Mouse (Mus musculus) limb, embryonic 14.5 days (tissue): ENCODE measurements at regions not wholly inside any gene's neighbourhood (a gene's known extent, or its start where the extent isn't known, plus 50 kb on each side); places are given as distances from the start of the nearest gene placed in this dataset.
"Not testable (repeated sequence)": the region's sequence is repeated elsewhere in the genome, so short reads cannot be mapped to it uniquely, and the experiment has no call there.

Source experiments
- ATAC-seq: fragments of 200-750 bp; cut with Nextera tagmentation; 2 replicates; pipeline ENCODE4 v1.8.0; 2017; ENCODE audit warnings: low read depth, moderate number of reproducible peaks, moderate TSS enrichment; ENCODE audit not compliant: low FRiP score
- DNase-seq: peaks from one replicate; pipeline ENCODE4 v3.0.0-alpha.2; 2015; ENCODE audit warnings: low spot score
- H3K27ac ChIP-seq: fragments of 300-500 bp; sonication (generic); replicated peaks from 2 replicates; pipeline ENCODE4 v1.5.1; 2014; ENCODE audit warnings: low read depth, mild to moderate bottlenecking, low read length, moderate library complexity, mixed read lengths
- H3K27me3 ChIP-seq: fragments of 300-500 bp; sonication (generic); 2 replicates; pipeline ENCODE4 v1.6.1; 2014; ENCODE audit warnings: low read length, mixed read lengths; ENCODE audit not compliant: control insufficient read depth, insufficient read depth
- H3K36me3 ChIP-seq: fragments of 300-500 bp; sonication (generic); 2 replicates; pipeline ENCODE4 v1.6.1; 2014; ENCODE audit warnings: mild to moderate bottlenecking, low read length, moderate library complexity, mixed read lengths; ENCODE audit not compliant: control insufficient read depth, insufficient read depth
- H3K4me1 ChIP-seq: fragments of 300-500 bp; sonication (generic); 2 replicates; pipeline ENCODE4 v1.6.1; 2014; ENCODE audit warnings: antibody characterized with exemption, low read length, mixed read lengths; ENCODE audit not compliant: control insufficient read depth, insufficient read depth
- H3K4me2 ChIP-seq: fragments of 300-500 bp; sonication (generic); replicated peaks from 2 replicates; pipeline ENCODE4 v1.6.1; 2014; ENCODE audit warnings: low read depth, mild to moderate bottlenecking, low read length, moderate library complexity; ENCODE audit not compliant: severe bottlenecking
- H3K4me3 ChIP-seq: fragments of 300-500 bp; sonication (generic); replicated peaks from 2 replicates; pipeline ENCODE4 v1.5.1; 2014; ENCODE audit warnings: low read length
- H3K9ac ChIP-seq: fragments of 300-500 bp; sonication (generic); 2 replicates; pipeline ENCODE4 v1.6.1; 2014; ENCODE audit warnings: mild to moderate bottlenecking, low read depth, low read length, moderate library complexity; ENCODE audit not compliant: severe bottlenecking
- H3K9me3 ChIP-seq: fragments of 300-500 bp; sonication (generic); 2 replicates; pipeline ENCODE4 v1.6.1; 2016; ENCODE audit warnings: low read length; ENCODE audit not compliant: control insufficient read depth
- POLR2A ChIP-seq: fragments of 200-500 bp; IDR thresholded peaks from 2 replicates; pipeline ENCODE4 v1.8.0; 2012; ENCODE audit warnings: inconsistent platforms, mild to moderate bottlenecking, moderate library complexity, borderline replicate concordance; ENCODE audit not compliant: insufficient read depth, insufficient read length; ENCODE audit errors: extremely low read depth
- WGBS: fragments of 180-500 bp; shearing (Covaris S2); extraction: QIAGEN DNeasy Blood & Tissue Kit; methylation state at CpG from one replicate; pipeline ENCODE4 v1.1.7; 2014; 5-methylcytosine and 5-hydroxymethylcytosine counted together

- Histone ChIP-seq H3K27ac (no peak overlapping the region), H3K27me3 (no peaks in the 10 kb centered on the region)
- no peak for TF ChIP-seq POLR2A
Measured at GRCm38 (mm10) chr13:41918525-41918924, 71.0 kb upstream of the Adtrp start.

DNA sequence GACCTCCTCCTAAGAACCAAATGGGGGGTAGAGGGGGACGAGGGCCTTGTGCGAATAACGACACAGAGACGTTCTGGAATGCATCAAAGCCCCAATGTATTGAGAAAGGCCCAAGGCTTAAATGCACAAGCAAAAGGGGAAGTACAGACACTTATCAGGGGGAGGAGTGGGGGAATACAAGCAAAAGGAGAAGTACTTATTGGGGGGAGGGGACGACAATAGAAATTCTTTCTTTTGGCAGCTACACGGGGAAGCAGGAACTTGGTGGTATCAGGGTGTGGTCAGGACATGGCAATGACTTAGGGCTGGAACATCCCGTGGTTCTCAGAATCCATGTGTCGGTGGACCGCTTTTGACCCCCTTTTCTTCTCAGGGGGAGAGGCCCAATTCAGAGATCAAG lies 68.3 kb upstream of the Adtrp start:
- 84% methylated on average over 9 of the region's 9 CpGs for WGBS
- H3K27me3 ChIP-seq, H3K4me1 ChIP-seq, DNase-seq, H3K27ac ChIP-seq, H3K4me3 ChIP-seq, H3K4me2 ChIP-seq, H3K9me3 ChIP-seq, ATAC-seq, H3K9ac ChIP-seq, H3K36me3 ChIP-seq: not testable (repeated sequence)

More at GRCm38 (mm10) chr13:41918525-41918924, 71.0 kb upstream of the Adtrp start:
- H3K9ac ChIP-seq: no peak overlapping the region
- no peaks in the 10 kb centered on the region for H3K36me3 ChIP-seq
- H3K9me3 ChIP-seq: no peaks in the 10 kb centered on the region
- no peak overlapping the region for H3K4me3 ChIP-seq
- H3K4me1 ChIP-seq: no peaks in the 10 kb centered on the region
- H3K4me2 ChIP-seq: no peak overlapping the region
- WGBS: 47% methylated on average over 5 of the region's 5 CpGs
- DNase-seq: no peak
- ATAC-seq: no peak

GRCm38 (mm10) chr13:41910736-41911135 lies 63.3 kb upstream of the Adtrp start:
- no peak overlapping the region for H3K9ac ChIP-seq
- H3K27me3 ChIP-seq: no peaks in the 10 kb centered on the region
- no peak overlapping the region for H3K27ac ChIP-seq
- H3K4me3 ChIP-seq: no peak overlapping the region
- 59% methylated on average over 3 of the region's 3 CpGs for WGBS
- ATAC-seq (no peak), DNase-seq (no peak)
- no peaks in the 10 kb centered on the region for H3K4me1 ChIP-seq
- no peaks in the 10 kb centered on the region for H3K9me3 ChIP-seq
- no peak overlapping the region for H3K4me2 ChIP-seq
- TF ChIP-seq POLR2A: no peak
- H3K36me3 ChIP-seq: no peaks in the 10 kb centered on the region

- Histone ChIP-seq H3K36me3 (no peaks in the 10 kb centered on the region), H3K4me1 (no peaks in the 10 kb centered on the region), H3K4me3 (no peak overlapping the region), H3K9me3 (no peaks in the 10 kb centered on the region), H3K4me2 (no peak overlapping the region), H3K27me3 (no peaks in the 10 kb centered on the region), H3K27ac (no peak overlapping the region), H3K9ac (no peak overlapping the region)
- DNase-seq (no peak), ATAC-seq (no peak)
- TF ChIP-seq POLR2A: no peak
- 83% methylated on average over 10 of the region's 10 CpGs for WGBS
Measured at GRCm38 (mm10) chr13:41910236-41910635, 62.8 kb upstream of the Adtrp start.

DNA sequence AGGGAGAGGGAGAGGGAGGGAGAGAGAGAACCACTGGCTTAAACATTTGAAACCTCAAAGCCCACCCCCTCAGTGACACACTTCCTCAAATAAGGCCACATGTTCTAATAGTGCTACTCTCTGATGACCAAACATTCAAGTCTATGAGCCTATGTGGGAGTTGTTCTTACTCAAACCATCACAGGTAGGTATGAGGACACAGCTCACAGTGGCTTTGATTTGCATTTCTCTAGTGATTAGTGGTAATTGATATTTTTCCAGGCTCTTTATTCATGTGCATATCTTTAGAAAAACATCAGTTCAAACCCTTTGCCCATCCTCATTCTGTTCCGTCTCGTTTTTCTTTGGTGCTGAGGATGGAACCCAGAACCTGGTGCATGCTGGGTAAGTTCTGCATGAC lies 59.5 kb upstream of the Adtrp start:
- no peaks in the 10 kb centered on the region for H3K4me1 ChIP-seq
- TF ChIP-seq POLR2A: no peak
- ATAC-seq (no peak), DNase-seq (no peak)
- H3K36me3 ChIP-seq: no peaks in the 10 kb centered on the region
- 87% methylated on average over 2 of the region's 2 CpGs for WGBS
- no peak overlapping the region for H3K4me3 ChIP-seq
- H3K4me2 ChIP-seq: no peak overlapping the region
- H3K27ac ChIP-seq: no peak overlapping the region
- no peaks in the 10 kb centered on the region for H3K9me3 ChIP-seq
- H3K27me3 ChIP-seq: no peaks in the 10 kb centered on the region
- H3K9ac ChIP-seq: no peak overlapping the region

GRCm38 (mm10) chr13:41903286-41903685 lies 55.8 kb upstream of the Adtrp start:
- no peak for TF ChIP-seq POLR2A
- Histone ChIP-seq H3K36me3 (no peaks in the 10 kb centered on the region), H3K27ac (no peak overlapping the region), H3K9ac (no peak overlapping the region), H3K4me2 (no peak overlapping the region), H3K4me3 (no peak overlapping the region), H3K9me3 (no peaks in the 10 kb centered on the region), H3K27me3 (no peaks in the 10 kb centered on the region), H3K4me1 (no peaks in the 10 kb centered on the region)
- ATAC-seq (no peak), DNase-seq (no peak)
